Mouse (Mus musculus): ENCODE results near the gene Dclk1. TPM values are rescaled to one million over a fixed set of nuclear protein-coding genes. Genes with fewer than 3 reads are reported as not detected.
A peak's percentile ranks its signal among the peaks of the same experiment; 100 is the strongest.

Dclk1 gene
- polyA plus RNA-seq, 1 experiment from 2014 or later = 173 TPM

- H3K27ac ChIP-seq = peak overlapping the region; percentile 65
- WGBS = 58% methylated on average over 6 of the region's 6 CpGs
- ATAC-seq = peak; percentile 11; the same call in 1 of the 2 replicates
- no peak overlapping the region for H3K9ac ChIP-seq
- H3K4me2 ChIP-seq = no peak overlapping the region
- no peaks in the 10 kb centered on the region for H3K36me3 ChIP-seq (ENCODE audit: poor library complexity, severe bottlenecking)
- H3K9me3 ChIP-seq (replicated peaks) = no peaks in the 10 kb centered on the region
- no peak overlapping the region for H3K4me3 ChIP-seq
- peaks cover 54% of the 10 kb centered on the region for H3K4me1 ChIP-seq
- no peaks in the 10 kb centered on the region for H3K27me3 ChIP-seq
Measured at GRCm38 (mm10) chr3:55418845-55419244, 176.7 kb downstream of the Dclk1 start.

GRCm38 (mm10) chr3:55419334-55419733 is 177.2 kb downstream of the Dclk1 start:
- no peak for ATAC-seq
- Histone ChIP-seq H3K4me1 (peaks cover 59% of the 10 kb centered on the region), H3K27ac (peak overlapping the region; percentile 65), H3K4me2 (no peak overlapping the region), H3K27me3 (no peaks in the 10 kb centered on the region), H3K36me3 (ENCODE audit: poor library complexity, severe bottlenecking) (no peaks in the 10 kb centered on the region), H3K4me3 (no peak overlapping the region), H3K9me3 (replicated peaks) (no peaks in the 10 kb centered on the region), H3K9ac (no peak overlapping the region)
- 7% methylated on average over 3 of the region's 3 CpGs for WGBS

GRCm38 (mm10) chr3:55420436-55421083 is 178.4 kb downstream of the Dclk1 start:
- Histone ChIP-seq H3K4me3 (no peak overlapping the region), H3K4me1 (peaks cover 57% of the 10 kb centered on the region), H3K4me2 (no peak overlapping the region), H3K36me3 (ENCODE audit: poor library complexity, severe bottlenecking) (no peaks in the 10 kb centered on the region), H3K27ac (peak overlapping the region; percentile 19; the same call in 1 of the 2 replicates), H3K27me3 (no peaks in the 10 kb centered on the region), H3K9ac (no peak overlapping the region), H3K9me3 (replicated peaks) (no peaks in the 10 kb centered on the region)
- WGBS = 44% methylated on average over 8 of the region's 8 CpGs
- no peak for ATAC-seq

GRCm38 (mm10) chr3:55423640-55424397 is 181.7 kb downstream of the Dclk1 start:
- Histone ChIP-seq H3K27me3 (no peaks in the 10 kb centered on the region), H3K4me2 (peak overlapping the region; percentile 49), H3K4me3 (peak overlapping the region; percentile 8; the same call in 1 of the 2 replicates), H3K9me3 (replicated peaks) (no peaks in the 10 kb centered on the region), H3K9ac (no peak overlapping the region), H3K27ac (peak overlapping the region; percentile 89), H3K36me3 (ENCODE audit: poor library complexity, severe bottlenecking) (no peaks in the 10 kb centered on the region), H3K4me1 (peaks cover 44% of the 10 kb centered on the region)
- ATAC-seq = peak; percentile 95
- 14% methylated on average over 11 of the region's 11 CpGs for WGBS

- whole genome bisulfite sequencing = 91% methylated on average over 2 of the region's 2 CpGs
- Histone ChIP-seq H3K36me3 (ENCODE audit: poor library complexity, severe bottlenecking) (no peaks in the 10 kb centered on the region), H3K9me3 (replicated peaks) (no peaks in the 10 kb centered on the region), H3K27ac (no peak overlapping the region), H3K4me1 (no peaks in the 10 kb centered on the region), H3K27me3 (no peaks in the 10 kb centered on the region), H3K4me3 (no peak overlapping the region), H3K9ac (no peak overlapping the region), H3K4me2 (no peak overlapping the region)
- ATAC-seq = peak; percentile 48
Measured at GRCm38 (mm10) chr3:55430022-55430549, 187.9 kb downstream of the Dclk1 start.

- no peak overlapping the region for H3K4me3 ChIP-seq
- H3K4me2 ChIP-seq = no peak overlapping the region
- WGBS = 88% methylated on average over 3 of the region's 3 CpGs
- H3K9ac ChIP-seq = no peak overlapping the region
- no peak overlapping the region for H3K27ac ChIP-seq
- H3K27me3 ChIP-seq = no peaks in the 10 kb centered on the region
- H3K4me1 ChIP-seq = no peaks in the 10 kb centered on the region
- no peaks in the 10 kb centered on the region for H3K36me3 ChIP-seq (ENCODE audit: poor library complexity, severe bottlenecking)
- H3K9me3 ChIP-seq (replicated peaks) = no peaks in the 10 kb centered on the region
- ATAC-seq = no peak
Measured at GRCm38 (mm10) chr3:55431223-55431622, 189.1 kb downstream of the Dclk1 start.

- Histone ChIP-seq H3K9ac (no peak overlapping the region), H3K4me2 (no peak overlapping the region), H3K36me3 (ENCODE audit: poor library complexity, severe bottlenecking) (no peaks in the 10 kb centered on the region), H3K4me1 (no peaks in the 10 kb centered on the region), H3K27ac (no peak overlapping the region), H3K9me3 (replicated peaks) (no peaks in the 10 kb centered on the region), H3K27me3 (no peaks in the 10 kb centered on the region), H3K4me3 (no peak overlapping the region)
- 79% methylated on average over 1 of the region's 1 CpGs for WGBS
- ATAC-seq = no peak
Measured at GRCm38 (mm10) chr3:55434276-55434675, 192.1 kb downstream of the Dclk1 start.

GRCm38 (mm10) chr3:55438824-55439446 is 196.8 kb downstream of the Dclk1 start:
- no peak overlapping the region for H3K9ac ChIP-seq
- 0 out of 2 replicates have a peak, but pooled peaks cover 4% of the 10 kb centered on the region for H3K36me3 ChIP-seq (ENCODE audit: poor library complexity, severe bottlenecking)
- H3K27ac ChIP-seq = no peak overlapping the region; the same call in 1 of the 2 replicates
- ATAC-seq = no peak
- no peak overlapping the region for H3K4me3 ChIP-seq
- 81% methylated on average over 7 of the region's 7 CpGs for WGBS
- peaks cover 9% of the 10 kb centered on the region; the same call in 1 of the 2 replicates for H3K4me1 ChIP-seq
- H3K27me3 ChIP-seq = no peaks in the 10 kb centered on the region
- no peaks in the 10 kb centered on the region for H3K9me3 ChIP-seq (replicated peaks)
- no peak overlapping the region for H3K4me2 ChIP-seq

GRCm38 (mm10) chr3:55440342-55440741 is 198.2 kb downstream of the Dclk1 start:
- Histone ChIP-seq H3K4me1 (peaks cover 9% of the 10 kb centered on the region; the same call in 1 of the 2 replicates), H3K4me3 (no peak overlapping the region), H3K27ac (peak overlapping the region; percentile 59), H3K9ac (no peak overlapping the region), H3K36me3 (ENCODE audit: poor library complexity, severe bottlenecking) (0 out of 2 replicates have a peak, but pooled peaks cover 5% of the 10 kb centered on the region), H3K4me2 (no peak overlapping the region), H3K27me3 (no peaks in the 10 kb centered on the region), H3K9me3 (replicated peaks) (no peaks in the 10 kb centered on the region)
- WGBS = 63% methylated on average over 8 of the region's 8 CpGs
- ATAC-seq = peak; percentile 63

- no peaks in the 10 kb centered on the region for H3K9me3 ChIP-seq (replicated peaks)
Measured at GRCm38 (mm10) chr3:55442012-55442645, 200.0 kb downstream of the Dclk1 start.

GRCm38 (mm10) chr3:55443271-55443670 is 201.1 kb downstream of the Dclk1 start:
- H3K4me2 ChIP-seq = no peak overlapping the region
- 0 out of 2 replicates have a peak, but pooled peaks cover 5% of the 10 kb centered on the region for H3K36me3 ChIP-seq (ENCODE audit: poor library complexity, severe bottlenecking)
- ATAC-seq = no peak
- WGBS = 88% methylated on average over 8 of the region's 8 CpGs
- H3K9me3 ChIP-seq (replicated peaks) = no peaks in the 10 kb centered on the region
- H3K4me1 ChIP-seq = peaks cover 11% of the 10 kb centered on the region; the same call in 1 of the 2 replicates
- H3K27ac ChIP-seq = no peak overlapping the region; the same call in 1 of the 2 replicates
- H3K9ac ChIP-seq = no peak overlapping the region
- no peaks in the 10 kb centered on the region for H3K27me3 ChIP-seq
- no peak overlapping the region for H3K4me3 ChIP-seq

More at GRCm38 (mm10) chr3:55442012-55442645, 200.0 kb downstream of the Dclk1 start:
- H3K4me2 ChIP-seq = no peak overlapping the region
- H3K9ac ChIP-seq = no peak overlapping the region
- H3K4me1 ChIP-seq = peaks cover 9% of the 10 kb centered on the region; the same call in 1 of the 2 replicates
- WGBS = 84% methylated on average over 11 of the region's 11 CpGs
- no peak for ATAC-seq
- H3K36me3 ChIP-seq (ENCODE audit: poor library complexity, severe bottlenecking) = 0 out of 2 replicates have a peak, but pooled peaks cover 5% of the 10 kb centered on the region
- H3K27me3 ChIP-seq = no peaks in the 10 kb centered on the region
- no peak overlapping the region for H3K27ac ChIP-seq
- H3K4me3 ChIP-seq = no peak overlapping the region
